Mouse (Mus musculus) forebrain, embryonic 14.5 days (tissue): ENCODE results near the gene Cacng2. TPM values are rescaled to one million over a fixed set of nuclear protein-coding genes. Genes with fewer than 3 reads are reported as not detected.

Experiments used
- polyA plus RNA-seq: library from polyadenylated mRNA; unstranded; fragments of >200 nt; fragmentation: Nextera tagmentation; extraction: Ambion mirVana; gene quantifications from 2 replicates; pipeline ENCODE4 v1.2.1, GENCODE M21; 2014

Cacng2 gene
- polyA plus RNA-seq, 1 experiment from 2014 or later = 4.7 TPM

Other genes with a start within 250 kb of the Cacng2 start
- gene Txn2, start 191.0 kb downstream of the Cacng2 start, polyA plus RNA-seq = 269 and 291 TPM in 2 replicates
- gene Foxred2, start 163.3 kb downstream of the Cacng2 start, polyA plus RNA-seq = 12.3 and 12.8 TPM in 2 replicates
- 167 and 199 TPM in 2 replicates for gene Eif3d, start 149.2 kb downstream of the Cacng2 start, polyA plus RNA-seq
- gene Ift27, start 54.1 kb upstream of the Cacng2 start, polyA plus RNA-seq = 137 and 165 TPM in 2 replicates
- gene Pvalb, start 86.4 kb upstream of the Cacng2 start, polyA plus RNA-seq = 0.19 and 1.3 TPM in 2 replicates
- 1.1 TPM in 2 replicates for gene Ncf4, start 124.8 kb upstream of the Cacng2 start, polyA plus RNA-seq
- not detected in 2 replicates for gene Csf2rb2, start 185.7 kb upstream of the Cacng2 start, polyA plus RNA-seq
- gene Csf2rb, start 205.7 kb upstream of the Cacng2 start, polyA plus RNA-seq = 0.44 and 0.74 TPM in 2 replicates